Comparison of ENCODE assay signal across 12 mouse cellular contexts in the genomic region with DNA sequence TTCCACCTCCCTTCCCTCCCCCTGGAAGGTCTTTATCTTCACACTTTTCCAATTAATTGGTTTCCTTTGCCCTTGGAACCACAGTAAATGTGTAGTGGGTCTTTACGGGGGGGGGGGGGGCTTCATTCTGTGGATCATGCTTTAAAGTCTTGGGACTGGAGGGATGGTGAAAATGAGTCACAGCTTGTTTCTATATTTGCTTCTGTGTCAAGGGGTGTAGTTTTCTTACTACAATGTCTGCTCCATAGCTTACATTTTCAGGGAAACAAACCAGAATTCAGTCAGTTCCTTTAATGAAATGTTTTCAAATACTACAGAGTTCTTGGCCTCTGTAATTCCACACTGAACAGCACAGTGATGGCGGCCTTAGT.
A peak's percentile ranks its signal among the peaks of the same experiment; 100 is the strongest.
DNase-seq lines count a peak whose midpoint lies in the region; ATAC-seq and TF ChIP-seq lines count a peak whose summit lies in the region.
"Had no signal": no experiment of that assay in that cellular context is flagged by ENCODE, and none has a peak within 500 bp of the region (broad histone marks: within the 10 kb centered on the region; RNA-seq: fewer than 3 reads in every experiment).

No protein-coding gene starts in this region.

- no peak overlapping the region for H3K4me3 ChIP-seq in heart, embryonic 16.5 days (ENCODE audit: low read length)
- H3K4me3 ChIP-seq in liver, postnatal 0 days (ENCODE audit: low read depth, low read length): no peak overlapping the region
- H3K4me3 ChIP-seq in liver, embryonic 11.5 days (ENCODE audit: low read depth, low read length): no peak overlapping the region
- no peak overlapping the region for H3K4me3 ChIP-seq in embryonic facial prominence, embryonic 13.5 days
- H3K4me3 ChIP-seq in limb, embryonic 15.5 days: no peak overlapping the region
- H3K4me3 ChIP-seq: gastrocnemius, adult 2 months had no signal

- no peak overlapping the region for H3K4me2 ChIP-seq in heart, embryonic 16.5 days (ENCODE audit: low read depth, low read length)
- H3K4me2 ChIP-seq in liver, postnatal 0 days (ENCODE audit: low read depth, low read length): no peak overlapping the region
- no peak overlapping the region for H3K4me2 ChIP-seq in liver, embryonic 11.5 days
- H3K4me2 ChIP-seq in embryonic facial prominence, embryonic 13.5 days: no peak overlapping the region
- no peak overlapping the region for H3K4me2 ChIP-seq in limb, embryonic 15.5 days

- no peak for TF ChIP-seq EP300 in liver, postnatal 0 days (IDR thresholded peaks at IDR 0.05; ENCODE audit: low read depth)

- no peaks in the 10 kb centered on the region for H3K36me3 ChIP-seq in heart, embryonic 16.5 days (ENCODE audit: control insufficient read depth, insufficient read depth)
- no peaks in the 10 kb centered on the region for H3K36me3 ChIP-seq in liver, postnatal 0 days (replicated peaks; ENCODE audit: insufficient read depth, low read length)
- H3K36me3 ChIP-seq in liver, embryonic 11.5 days (ENCODE audit: control insufficient read depth, insufficient read depth, low read length): no peaks in the 10 kb centered on the region
- no peaks in the 10 kb centered on the region for H3K36me3 ChIP-seq in embryonic facial prominence, embryonic 13.5 days
- H3K36me3 ChIP-seq in limb, embryonic 15.5 days: no peaks in the 10 kb centered on the region

- ATAC-seq in heart, embryonic 16.5 days (replicated peaks; ENCODE audit: extremely low read depth, insufficient read depth, low FRiP score): no peak
- ATAC-seq in liver, postnatal 0 days: no peak
- ATAC-seq in liver, embryonic 11.5 days (replicated peaks; ENCODE audit: low FRiP score): no peak
- no peak for ATAC-seq in embryonic facial prominence, embryonic 13.5 days (ENCODE audit: insufficient number of reproducible peaks, insufficient read depth, low FRiP score, low TSS enrichment, low read depth)
- ATAC-seq in limb, embryonic 15.5 days (ENCODE audit: insufficient number of reproducible peaks, low FRiP score, low TSS enrichment, low read depth): no peak
- no peak for ATAC-seq in inflammation-experienced regulatory T-cells, adult 6 months
- ATAC-seq: forebrain, embryonic 14.5 days had no signal

- no peak overlapping the region for H3K9ac ChIP-seq in heart, embryonic 16.5 days (ENCODE audit: low read length)
- H3K9ac ChIP-seq in liver, postnatal 0 days (replicated peaks): no peak overlapping the region
- H3K9ac ChIP-seq in liver, embryonic 11.5 days (ENCODE audit: low read depth, low read length): no peak overlapping the region
- H3K9ac ChIP-seq in embryonic facial prominence, embryonic 13.5 days: no peak overlapping the region
- H3K9ac ChIP-seq in limb, embryonic 15.5 days: no peak overlapping the region

- 0 out of 2 replicates have a peak overlapping the region, but pooled peaks have one; percentile 5 for H3K27ac ChIP-seq in heart, embryonic 16.5 days (ENCODE audit: low read length)
- peak overlapping the region; percentile 50; the same call in 1 of the 2 replicates for H3K27ac ChIP-seq in liver, postnatal 0 days (ENCODE audit: low read depth)
- H3K27ac ChIP-seq in liver, embryonic 11.5 days (ENCODE audit: low read depth, low read length): no peak overlapping the region
- peak overlapping the region; percentile 82 for H3K27ac ChIP-seq in embryonic facial prominence, embryonic 13.5 days
- H3K27ac ChIP-seq in limb, embryonic 15.5 days: peak overlapping the region; percentile 76

- peaks cover 29% of the 10 kb centered on the region for H3K4me1 ChIP-seq in heart, embryonic 16.5 days (ENCODE audit: control insufficient read depth, insufficient read depth, low read length)
- H3K4me1 ChIP-seq in liver, postnatal 0 days (ENCODE audit: insufficient read depth): peaks cover 35% of the 10 kb centered on the region
- peaks cover 36% of the 10 kb centered on the region for H3K4me1 ChIP-seq in liver, embryonic 11.5 days (replicated peaks; ENCODE audit: control insufficient read depth, insufficient read depth, low read length)
- peaks cover 56% of the 10 kb centered on the region for H3K4me1 ChIP-seq in embryonic facial prominence, embryonic 13.5 days
- H3K4me1 ChIP-seq in limb, embryonic 15.5 days: peaks cover 51% of the 10 kb centered on the region

- no peaks in the 10 kb centered on the region for H3K27me3 ChIP-seq in heart, embryonic 16.5 days (ENCODE audit: control insufficient read depth, insufficient read depth, low read length)
- H3K27me3 ChIP-seq in liver, postnatal 0 days (ENCODE audit: insufficient read depth, low read length): no peaks in the 10 kb centered on the region
- H3K27me3 ChIP-seq in liver, embryonic 11.5 days (replicated peaks; ENCODE audit: control insufficient read depth, insufficient read depth, low read length): no peaks in the 10 kb centered on the region
- no peaks in the 10 kb centered on the region for H3K27me3 ChIP-seq in embryonic facial prominence, embryonic 13.5 days
- no peaks in the 10 kb centered on the region for H3K27me3 ChIP-seq in limb, embryonic 15.5 days

- no peak for DNase-seq in heart, adult 9 months (ENCODE audit: low spot score in 2 of 2)
- no peak for DNase-seq in liver, postnatal 0 days
- DNase-seq in liver, embryonic 11.5 days (ENCODE audit: low spot score): no peak
- no peak for DNase-seq in retina, postnatal 1 day
- DNase-seq: gastrocnemius, adult 2 months; kidney, postnatal 14 days; left cerebral cortex, postnatal 4 days had no signal

- no peak for TF ChIP-seq CTCF in liver, postnatal 0 days (IDR thresholded peaks at IDR 0.05; ENCODE audit: low read depth)

- 75% methylated on average over 2 of the region's 2 CpGs for WGBS in heart, embryonic 16.5 days
- 73% methylated on average over 2 of the region's 2 CpGs for WGBS in liver, postnatal 0 days (ENCODE audit: insufficient replicate concordance)
- WGBS in liver, embryonic 11.5 days: 67% methylated on average over 2 of the region's 2 CpGs
- 56% methylated on average over 2 of the region's 2 CpGs for WGBS in embryonic facial prominence, embryonic 13.5 days
- WGBS in limb, embryonic 15.5 days: 38% methylated on average over 2 of the region's 2 CpGs

- no peaks in the 10 kb centered on the region for H3K9me3 ChIP-seq in heart, embryonic 16.5 days (replicated peaks; ENCODE audit: control insufficient read depth, low read length)
- no peaks in the 10 kb centered on the region for H3K9me3 ChIP-seq in liver, postnatal 0 days (ENCODE audit: low read length)
- no peaks in the 10 kb centered on the region for H3K9me3 ChIP-seq in liver, embryonic 11.5 days (ENCODE audit: control insufficient read depth, low read length)
- H3K9me3 ChIP-seq in embryonic facial prominence, embryonic 13.5 days: no peaks in the 10 kb centered on the region
- no peaks in the 10 kb centered on the region for H3K9me3 ChIP-seq in limb, embryonic 15.5 days
